Mouse (Mus musculus): Measurements from ENCODE around the gene Map7d3.

- TF ChIP-seq POLR2A (IDR thresholded peaks at IDR 0.05; ENCODE audit: borderline replicate concordance, control insufficient read depth, low read depth, low read length): no peak
- no peak for TF ChIP-seq CTCF (IDR thresholded peaks at IDR 0.05; ENCODE audit: control insufficient read depth, insufficient read depth, low read length)
These were observed 19.1 kb upstream of the Map7d3 start for GRCm38 (mm10) chrX:56841255-56841654.
